Mouse (Mus musculus) heart, adult 18-20 months (tissue): ENCODE measurements at regions not wholly inside any gene's neighbourhood (a gene's known extent, or its start where the extent isn't known, plus 50 kb on each side); places are given as distances from the start of the nearest gene placed in this dataset.
"Not testable (repeated sequence)": the region's sequence is repeated elsewhere in the genome, so short reads cannot be mapped to it uniquely, and the experiment has no call there.

Experiments
- DNase-seq, 2 experiments: peaks; one replicate each; pipeline ENCODE4 v3.0.0; 2021 to 2022; ENCODE audit warnings: mixed read lengths in 1 of 2

- DNase-seq: no peak
Measured at GRCm38 (mm10) chr4:44424831-44425704, 124.4 kb downstream of the Melk start.

- DNase-seq: peak in 1 of 2 experiments; percentile 6
Measured at GRCm38 (mm10) chr4:44434593-44434992, 133.9 kb downstream of the Melk start.

- no peak for DNase-seq
Measured at GRCm38 (mm10) chr4:44445511-44445910, 144.8 kb downstream of the Melk start.

- DNase-seq: no peak
Measured at GRCm38 (mm10) chr4:44450881-44451532, 150.3 kb downstream of the Melk start.

GRCm38 (mm10) chr4:44452043-44452618 is 151.5 kb downstream of the Melk start:
- DNase-seq: no peak

- DNase-seq: no peak
Measured at GRCm38 (mm10) chr4:44453552-44453951, 152.9 kb downstream of the Melk start.

- no peak for DNase-seq
Measured at GRCm38 (mm10) chr4:44455851-44456250, 155.2 kb downstream of the Melk start.

DNA sequence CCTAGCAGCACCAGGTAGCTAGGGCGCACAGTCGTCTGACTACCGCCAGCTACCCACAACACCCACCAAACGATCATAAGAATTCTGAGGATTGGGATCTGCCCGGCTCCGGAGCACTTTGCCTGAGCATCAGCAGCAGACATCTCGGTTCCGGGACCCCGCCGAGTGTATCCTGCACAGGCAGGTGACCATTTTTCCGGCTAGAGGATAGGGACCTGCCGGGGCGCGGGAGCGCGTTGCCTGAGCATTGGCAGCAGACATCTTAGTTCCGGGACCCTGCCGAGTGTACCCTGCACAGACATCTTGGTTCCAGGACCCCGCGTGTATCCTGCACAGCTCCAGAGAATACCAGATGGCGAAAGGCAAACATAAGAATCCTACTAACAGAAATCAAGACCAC is 172.8 kb downstream of the Melk start:
- DNase-seq: not testable (repeated sequence)
